Mouse (Mus musculus): Measurements from ENCODE around the gene Zfp507. TPM values are rescaled to one million over a fixed set of nuclear protein-coding genes. Genes with fewer than 3 reads are reported as not detected.

Gene Zfp507
- total and polyA plus RNA-seq, 2 experiments from 2014 or later: 5.9 to 8.4 TPM

- H3K9ac ChIP-seq (replicated peaks; ENCODE audit: low read depth, low read length): no peak overlapping the region
- ATAC-seq (ENCODE audit: insufficient read depth, low read depth): no peak
- no peaks in the 10 kb centered on the region for H3K27me3 ChIP-seq (ENCODE audit: control insufficient read depth, insufficient read depth, low read length)
- H3K4me2 ChIP-seq (ENCODE audit: low read depth, low read length): no peak overlapping the region; the same call in 1 of the 2 replicates
- H3K4me3 ChIP-seq (ENCODE audit: low read depth, low read length): no peak overlapping the region
- 57% methylated on average over 3 of the region's 3 CpGs for WGBS
- no peaks in the 10 kb centered on the region for H3K4me1 ChIP-seq (ENCODE audit: control insufficient read depth, insufficient read depth)
- TF ChIP-seq CTCF (IDR thresholded peaks at IDR 0.05; ENCODE audit: low read depth) (no peak), EP300 (IDR thresholded peaks at IDR 0.05; ENCODE audit: low read depth) (no peak)
- no peaks in the 10 kb centered on the region for H3K36me3 ChIP-seq (replicated peaks; ENCODE audit: control insufficient read depth, insufficient read depth, low read length)
- no peaks in the 10 kb centered on the region for H3K9me3 ChIP-seq (replicated peaks; ENCODE audit: control insufficient read depth, low read length)
- no peak for DNase-seq (ENCODE audit: low spot score)
- H3K27ac ChIP-seq (ENCODE audit: low read depth): no peak overlapping the region
These were observed 33.6 kb upstream of the Zfp507 start for GRCm38 (mm10) chr7:35836415-35836814.

- no peak overlapping the region for H3K27ac ChIP-seq (ENCODE audit: low read depth)
- WGBS: 77% methylated on average over 7 of the region's 7 CpGs
These were observed 27.3 kb upstream of the Zfp507 start for GRCm38 (mm10) chr7:35830119-35830518.

GRCm38 (mm10) chr7:35823906-35824305 is 21.1 kb upstream of the Zfp507 start:
- Histone ChIP-seq H3K4me2 (ENCODE audit: low read depth, low read length) (no peak overlapping the region), H3K9me3 (replicated peaks; ENCODE audit: control insufficient read depth, low read length) (no peaks in the 10 kb centered on the region), H3K4me1 (ENCODE audit: control insufficient read depth, insufficient read depth) (no peaks in the 10 kb centered on the region), H3K27ac (ENCODE audit: low read depth) (no peak overlapping the region), H3K27me3 (ENCODE audit: control insufficient read depth, insufficient read depth, low read length) (no peaks in the 10 kb centered on the region), H3K9ac (replicated peaks; ENCODE audit: low read depth, low read length) (no peak overlapping the region), H3K4me3 (ENCODE audit: low read depth, low read length) (no peak overlapping the region), H3K36me3 (replicated peaks; ENCODE audit: control insufficient read depth, insufficient read depth, low read length) (no peaks in the 10 kb centered on the region)
- DNase-seq (ENCODE audit: low spot score) (no peak), ATAC-seq (ENCODE audit: insufficient read depth, low read depth) (no peak)
- TF ChIP-seq CTCF (IDR thresholded peaks at IDR 0.05; ENCODE audit: low read depth): no peak
- no peak for TF ChIP-seq EP300 (IDR thresholded peaks at IDR 0.05; ENCODE audit: low read depth)
- 74% methylated on average over 12 of the region's 12 CpGs for WGBS

More at GRCm38 (mm10) chr7:35830119-35830518, 27.3 kb upstream of the Zfp507 start:
- DNase-seq (ENCODE audit: low spot score) (no peak), ATAC-seq (ENCODE audit: insufficient read depth, low read depth) (no peak)
- H3K4me2 ChIP-seq (ENCODE audit: low read depth, low read length): no peak overlapping the region
- no peaks in the 10 kb centered on the region for H3K9me3 ChIP-seq (replicated peaks; ENCODE audit: control insufficient read depth, low read length)
- H3K36me3 ChIP-seq (replicated peaks; ENCODE audit: control insufficient read depth, insufficient read depth, low read length): no peaks in the 10 kb centered on the region
- H3K27me3 ChIP-seq (ENCODE audit: control insufficient read depth, insufficient read depth, low read length): no peaks in the 10 kb centered on the region
- no peak overlapping the region for H3K9ac ChIP-seq (replicated peaks; ENCODE audit: low read depth, low read length)
- no peak overlapping the region for H3K4me3 ChIP-seq (ENCODE audit: low read depth, low read length)
- H3K4me1 ChIP-seq (ENCODE audit: control insufficient read depth, insufficient read depth): no peaks in the 10 kb centered on the region
- TF ChIP-seq EP300 (IDR thresholded peaks at IDR 0.05; ENCODE audit: low read depth): no peak
- TF ChIP-seq CTCF (IDR thresholded peaks at IDR 0.05; ENCODE audit: low read depth): no peak

GRCm38 (mm10) chr7:35822320-35822719 is 19.5 kb upstream of the Zfp507 start:
- H3K9me3 ChIP-seq (replicated peaks; ENCODE audit: control insufficient read depth, low read length): no peaks in the 10 kb centered on the region; the same call in 1 of the 2 replicates
- no peaks in the 10 kb centered on the region for H3K27me3 ChIP-seq (ENCODE audit: control insufficient read depth, insufficient read depth, low read length)
- no peak overlapping the region for H3K9ac ChIP-seq (replicated peaks; ENCODE audit: low read depth, low read length)
- DNase-seq (ENCODE audit: low spot score): no peak
- H3K4me2 ChIP-seq (ENCODE audit: low read depth, low read length): no peak overlapping the region
- TF ChIP-seq EP300 (IDR thresholded peaks at IDR 0.05; ENCODE audit: low read depth): no peak
- no peak for TF ChIP-seq CTCF (IDR thresholded peaks at IDR 0.05; ENCODE audit: low read depth)
- no peaks in the 10 kb centered on the region for H3K4me1 ChIP-seq (ENCODE audit: control insufficient read depth, insufficient read depth)
- 79% methylated on average over 17 of the region's 17 CpGs for WGBS
- no peaks in the 10 kb centered on the region for H3K36me3 ChIP-seq (replicated peaks; ENCODE audit: control insufficient read depth, insufficient read depth, low read length)
- H3K27ac ChIP-seq (ENCODE audit: low read depth): no peak overlapping the region
- ATAC-seq (ENCODE audit: insufficient read depth, low read depth): no peak
- H3K4me3 ChIP-seq (ENCODE audit: low read depth, low read length): no peak overlapping the region

GRCm38 (mm10) chr7:35821357-35821756 is 18.6 kb upstream of the Zfp507 start:
- no peak for DNase-seq (ENCODE audit: low spot score)
- no peaks in the 10 kb centered on the region for H3K4me1 ChIP-seq (ENCODE audit: control insufficient read depth, insufficient read depth)
- no peak for ATAC-seq (ENCODE audit: insufficient read depth, low read depth)
- TF ChIP-seq CTCF (IDR thresholded peaks at IDR 0.05; ENCODE audit: low read depth) (no peak), EP300 (IDR thresholded peaks at IDR 0.05; ENCODE audit: low read depth) (no peak)
- no peak overlapping the region for H3K4me3 ChIP-seq (ENCODE audit: low read depth, low read length)
- H3K9me3 ChIP-seq (replicated peaks; ENCODE audit: control insufficient read depth, low read length): no peaks in the 10 kb centered on the region; the same call in 1 of the 2 replicates
- no peak overlapping the region for H3K9ac ChIP-seq (replicated peaks; ENCODE audit: low read depth, low read length)
- no peaks in the 10 kb centered on the region for H3K27me3 ChIP-seq (ENCODE audit: control insufficient read depth, insufficient read depth, low read length)
- H3K27ac ChIP-seq (ENCODE audit: low read depth): no peak overlapping the region
- WGBS: 66% methylated on average over 5 of the region's 5 CpGs
- H3K4me2 ChIP-seq (ENCODE audit: low read depth, low read length): no peak overlapping the region
- no peaks in the 10 kb centered on the region for H3K36me3 ChIP-seq (replicated peaks; ENCODE audit: control insufficient read depth, insufficient read depth, low read length)

GRCm38 (mm10) chr7:35819486-35819885 is 16.7 kb upstream of the Zfp507 start:
- H3K9ac ChIP-seq (replicated peaks; ENCODE audit: low read depth, low read length): no peak overlapping the region
- no peak overlapping the region for H3K4me2 ChIP-seq (ENCODE audit: low read depth, low read length)
- 51% methylated on average over 4 of the region's 4 CpGs for WGBS
- no peak overlapping the region for H3K4me3 ChIP-seq (ENCODE audit: low read depth, low read length)
- H3K27me3 ChIP-seq (ENCODE audit: control insufficient read depth, insufficient read depth, low read length): no peaks in the 10 kb centered on the region
- TF ChIP-seq CTCF (IDR thresholded peaks at IDR 0.05; ENCODE audit: low read depth) (no peak), EP300 (IDR thresholded peaks at IDR 0.05; ENCODE audit: low read depth) (no peak)
- H3K9me3 ChIP-seq (replicated peaks; ENCODE audit: control insufficient read depth, low read length): no peaks in the 10 kb centered on the region; the same call in 1 of the 2 replicates
- no peaks in the 10 kb centered on the region for H3K36me3 ChIP-seq (replicated peaks; ENCODE audit: control insufficient read depth, insufficient read depth, low read length)
- ATAC-seq (ENCODE audit: insufficient read depth, low read depth) (no peak), DNase-seq (ENCODE audit: low spot score) (no peak)
- H3K4me1 ChIP-seq (ENCODE audit: control insufficient read depth, insufficient read depth): no peaks in the 10 kb centered on the region
- H3K27ac ChIP-seq (ENCODE audit: low read depth): no peak overlapping the region

All from heart, postnatal 0 days (tissue).